Mouse (Mus musculus) large intestine, adult 2 months (tissue): Measurements from ENCODE around the gene Dctd. TPM values are rescaled to one million over a fixed set of nuclear protein-coding genes. Genes with fewer than 3 reads are reported as not detected.

ENCODE experiments used
- polyA plus RNA-seq: library from polyadenylated mRNA; depleted of rRNA; stranded (reverse); fragments of >200 nt; gene quantifications from 2 replicates; pipeline ENCODE4 v1.2.3, GENCODE M21; 2012; rRNA removed

The Dctd gene
- polyA plus RNA-seq, 1 experiment: 4.1 TPM

Other genes starting within 250 kb of the Dctd start
- 1.4 and 1.5 TPM in 2 replicates for gene Wwc2, start 108.2 kb upstream of the Dctd start, polyA plus RNA-seq